ENCODE assay signal across 19 mouse cellular contexts in genomic region chr9:61151201-61151600, GRCm38 (mm10).
DNase-seq lines count a peak whose midpoint lies in the region; ATAC-seq and TF ChIP-seq lines count a peak whose summit lies in the region.
"Had no signal": no experiment of that assay in that cellular context is flagged by ENCODE, and none has a peak within 500 bp of the region (broad histone marks: within the 10 kb centered on the region; RNA-seq: fewer than 3 reads in every experiment).

No protein-coding gene starts in this region.

- no peak overlapping the region for H3K4me2 ChIP-seq in lung, embryonic 16.5 days (ENCODE audit: low read depth, low read length)
- no peak overlapping the region for H3K4me2 ChIP-seq in stomach, embryonic 16.5 days (ENCODE audit: low read depth, low read length)
- no peak overlapping the region for H3K4me2 ChIP-seq in stomach, postnatal 0 days (replicated peaks; ENCODE audit: low read depth)
- H3K4me2 ChIP-seq: embryonic facial prominence, embryonic 12.5 days; forebrain, embryonic 15.5 days; heart, embryonic 13.5 days; hindbrain, embryonic 12.5 days had no signal

- H3K4me3 ChIP-seq in lung, embryonic 16.5 days (ENCODE audit: low read length) = no peak overlapping the region
- no peak overlapping the region for H3K4me3 ChIP-seq in stomach, embryonic 16.5 days (replicated peaks; ENCODE audit: low read length)
- no peak overlapping the region for H3K4me3 ChIP-seq in stomach, postnatal 0 days (ENCODE audit: low read depth, low read length)
- H3K4me3 ChIP-seq: embryonic facial prominence, embryonic 12.5 days; forebrain, embryonic 15.5 days; heart, embryonic 13.5 days; hindbrain, embryonic 12.5 days had no signal

- peaks cover 8% of the 10 kb centered on the region; the same call in 1 of the 2 replicates for H3K27me3 ChIP-seq in lung, embryonic 16.5 days (ENCODE audit: control insufficient read depth, insufficient read depth, low read depth, low read length)
- H3K27me3 ChIP-seq in stomach, embryonic 16.5 days (ENCODE audit: control insufficient read depth, insufficient read depth, low read length) = no peaks in the 10 kb centered on the region
- no peaks in the 10 kb centered on the region for H3K27me3 ChIP-seq in stomach, postnatal 0 days (ENCODE audit: control insufficient read depth, insufficient read depth, low read length)
- H3K27me3 ChIP-seq: Patski had no signal

- WGBS in lung, embryonic 16.5 days = 58% methylated on average over 4 of the region's 4 CpGs
- WGBS in stomach, embryonic 16.5 days = 83% methylated on average over 4 of the region's 4 CpGs
- WGBS in stomach, postnatal 0 days = 78% methylated on average over 4 of the region's 4 CpGs

- peaks cover 13% of the 10 kb centered on the region; the same call in 1 of the 2 replicates for H3K4me1 ChIP-seq in lung, embryonic 16.5 days (replicated peaks; ENCODE audit: control insufficient read depth, insufficient read depth, low read length)
- peaks cover 15% of the 10 kb centered on the region; the same call in 1 of the 2 replicates for H3K4me1 ChIP-seq in stomach, embryonic 16.5 days (ENCODE audit: control insufficient read depth, insufficient read depth, low read length)
- no peaks in the 10 kb centered on the region for H3K4me1 ChIP-seq in stomach, postnatal 0 days (replicated peaks; ENCODE audit: control insufficient read depth, insufficient read depth)

- TF ChIP-seq EP300 in stomach, postnatal 0 days (optimal IDR thresholded peaks at IDR 0.05) = no peak

- intact Hi-C loops in heart, postnatal 10 days (cut with DNase I) = no loop called here

- no peaks in the 10 kb centered on the region for H3K36me3 ChIP-seq in lung, embryonic 16.5 days (ENCODE audit: control insufficient read depth, insufficient read depth, low read length)
- no peaks in the 10 kb centered on the region for H3K36me3 ChIP-seq in stomach, embryonic 16.5 days (ENCODE audit: control insufficient read depth, insufficient read depth, low read length)
- no peaks in the 10 kb centered on the region for H3K36me3 ChIP-seq in stomach, postnatal 0 days (ENCODE audit: control insufficient read depth, insufficient read depth, low read length)
- H3K36me3 ChIP-seq: embryonic facial prominence, embryonic 12.5 days; forebrain, embryonic 15.5 days; G1E; heart, embryonic 13.5 days; hindbrain, embryonic 12.5 days had no signal

- H3K9ac ChIP-seq in lung, embryonic 16.5 days (ENCODE audit: low read length) = no peak overlapping the region
- no peak overlapping the region for H3K9ac ChIP-seq in stomach, embryonic 16.5 days (ENCODE audit: low read length)
- H3K9ac ChIP-seq in stomach, postnatal 0 days (ENCODE audit: low read length) = no peak overlapping the region
- H3K9ac ChIP-seq: embryonic facial prominence, embryonic 12.5 days; forebrain, embryonic 15.5 days; heart, embryonic 13.5 days; hindbrain, embryonic 12.5 days had no signal

- DNase-seq in lung, postnatal 36 days = no peak
- DNase-seq in stomach, postnatal 0 days (ENCODE audit: low spot score) = no peak
- peak; percentile 24 for DNase-seq in ZHBTc4 (ENCODE audit: low read depth, low spot score)
- no peak for DNase-seq in heart, postnatal 10 days
- DNase-seq: adrenal gland, postnatal 10 days; B cell, adult 2 months; cerebellum, adult 11-12 months; cerebellum, adult 9-10 months; cerebellum, postnatal 25 days; gastrocnemius, postnatal 36 days had no signal

- peak overlapping the region; percentile 31 for H3K27ac ChIP-seq in lung, embryonic 16.5 days (ENCODE audit: low read length)
- H3K27ac ChIP-seq in stomach, embryonic 16.5 days (ENCODE audit: low read length) = peak overlapping the region; percentile 54; the same call in 1 of the 2 replicates
- H3K27ac ChIP-seq in stomach, postnatal 0 days (replicated peaks) = no peak overlapping the region
- H3K27ac ChIP-seq: embryonic facial prominence, embryonic 12.5 days; forebrain, embryonic 15.5 days; heart, embryonic 13.5 days; hindbrain, embryonic 12.5 days had no signal

- no peaks in the 10 kb centered on the region for H3K9me3 ChIP-seq in lung, embryonic 16.5 days (ENCODE audit: control insufficient read depth, low read length)
- no peaks in the 10 kb centered on the region for H3K9me3 ChIP-seq in stomach, embryonic 16.5 days (replicated peaks; ENCODE audit: control insufficient read depth, low read length)
- H3K9me3 ChIP-seq in stomach, postnatal 0 days (ENCODE audit: control insufficient read depth, low read length) = no peaks in the 10 kb centered on the region
- H3K9me3 ChIP-seq: embryonic facial prominence, embryonic 12.5 days; forebrain, embryonic 15.5 days; G1E; heart, embryonic 13.5 days; hindbrain, embryonic 12.5 days had no signal

- ATAC-seq in lung, embryonic 16.5 days (ENCODE audit: low read depth) = peak; percentile 22; the same call in 1 of the 2 replicates
- ATAC-seq in stomach, embryonic 16.5 days (ENCODE audit: insufficient read depth, low FRiP score) = no peak
- ATAC-seq in stomach, postnatal 0 days (ENCODE audit: low FRiP score, low TSS enrichment) = no peak
- ATAC-seq: CD4-positive, CD25-positive, alpha-beta regulatory T cell, adult 4 months; forebrain, embryonic 15.5 days; Patski had no signal

- TF ChIP-seq CTCF in stomach, postnatal 0 days (IDR thresholded peaks at IDR 0.05; ENCODE audit: low read depth) = no peak
